Mouse (Mus musculus) lung, embryonic 14.5 days (tissue): ENCODE measurements at regions not wholly inside any gene's neighbourhood (a gene's known extent, or its start where the extent isn't known, plus 50 kb on each side); places are given as distances from the start of the nearest gene placed in this dataset.

Experiments
- ATAC-seq: fragments of 200-750 bp; cut with Nextera tagmentation; 2 replicates; pipeline ENCODE4 v1.8.0; 2017; ENCODE audit warnings: mild to moderate bottlenecking, moderate TSS enrichment, moderate library complexity; ENCODE audit not compliant: insufficient read depth
- DNase-seq: peaks from one replicate; pipeline ENCODE4 v3.0.0-alpha.2; 2015
- H3K27ac ChIP-seq: fragments of 300-500 bp; sonication (generic); 2 replicates; pipeline ENCODE4 v1.5.1; 2014; ENCODE audit warnings: low read depth, mild to moderate bottlenecking, moderate library complexity
- H3K27me3 ChIP-seq: fragments of 300-500 bp; sonication (generic); 2 replicates; pipeline ENCODE4 v1.6.1; 2014; ENCODE audit warnings: low read length, control low read depth; ENCODE audit not compliant: insufficient read depth
- H3K36me3 ChIP-seq: fragments of 300-500 bp; sonication (generic); 2 replicates; pipeline ENCODE4 v1.6.1; 2014; ENCODE audit warnings: control low read depth; ENCODE audit not compliant: insufficient read depth
- H3K4me1 ChIP-seq: fragments of 300-500 bp; sonication (generic); 2 replicates; pipeline ENCODE4 v1.6.1; 2014; ENCODE audit warnings: antibody characterized with exemption, control low read depth; ENCODE audit not compliant: insufficient read depth
- H3K4me2 ChIP-seq: fragments of 300-500 bp; sonication (generic); 2 replicates; pipeline ENCODE4 v1.6.1; 2014; ENCODE audit warnings: mild to moderate bottlenecking
- H3K4me3 ChIP-seq: fragments of 300-500 bp; sonication (generic); 2 replicates; pipeline ENCODE4 v1.5.1; 2014; ENCODE audit warnings: low read depth, low read length
- H3K9ac ChIP-seq: fragments of 300-500 bp; sonication (generic); 2 replicates; pipeline ENCODE4 v1.6.1; 2014
- H3K9me3 ChIP-seq: fragments of 300-500 bp; sonication (generic); 2 replicates; pipeline ENCODE4 v1.6.1; 2016; ENCODE audit warnings: low read depth, low read length, control low read depth
- CTCF ChIP-seq: IDR thresholded peaks from 2 replicates; pipeline ENCODE4 v1.5.1; 2016; ENCODE audit warnings: antibody characterized with exemption, low read depth
- WGBS: fragments of 180-500 bp; shearing (Covaris S2); extraction: QIAGEN DNeasy Blood & Tissue Kit; methylation state at CpG from one replicate; pipeline ENCODE4 v1.1.7; 2014; 5-methylcytosine and 5-hydroxymethylcytosine counted together

- TF ChIP-seq CTCF = no peak
- Histone ChIP-seq H3K9ac (no peak overlapping the region), H3K4me1 (no peaks in the 10 kb centered on the region), H3K4me2 (no peak overlapping the region), H3K27ac (no peak overlapping the region), H3K27me3 (no peaks in the 10 kb centered on the region), H3K9me3 (no peaks in the 10 kb centered on the region), H3K4me3 (no peak overlapping the region), H3K36me3 (no peaks in the 10 kb centered on the region)
- 62% methylated on average over 14 of the region's 14 CpGs for WGBS
- ATAC-seq = peak; percentile 47; the same call in 1 of the 2 replicates
- DNase-seq = no peak
Observed at GRCm38 (mm10) chr1:128786941-128787569, 195.0 kb upstream of the Cxcr4 start.

GRCm38 (mm10) chr1:128782286-128782685 is 190.2 kb upstream of the Cxcr4 start:
- Histone ChIP-seq H3K4me1 (no peaks in the 10 kb centered on the region), H3K9me3 (no peaks in the 10 kb centered on the region), H3K27ac (no peak overlapping the region), H3K4me3 (no peak overlapping the region), H3K36me3 (no peaks in the 10 kb centered on the region), H3K27me3 (no peaks in the 10 kb centered on the region), H3K4me2 (no peak overlapping the region), H3K9ac (no peak overlapping the region)
- ATAC-seq (no peak), DNase-seq (no peak)
- no peak for TF ChIP-seq CTCF
- WGBS = 72% methylated on average over 2 of the region's 2 CpGs

GRCm38 (mm10) chr1:128781871-128782270 is 189.8 kb upstream of the Cxcr4 start:
- Histone ChIP-seq H3K4me2 (no peak overlapping the region), H3K9ac (no peak overlapping the region), H3K36me3 (no peaks in the 10 kb centered on the region), H3K27me3 (no peaks in the 10 kb centered on the region), H3K4me3 (no peak overlapping the region), H3K4me1 (no peaks in the 10 kb centered on the region), H3K27ac (no peak overlapping the region), H3K9me3 (no peaks in the 10 kb centered on the region)
- DNase-seq (peak; percentile 20), ATAC-seq (no peak)
- WGBS = 60% methylated on average over 7 of the region's 7 CpGs
- no peak for TF ChIP-seq CTCF

- Histone ChIP-seq H3K27me3 (no peaks in the 10 kb centered on the region), H3K4me2 (no peak overlapping the region), H3K27ac (0 out of 2 replicates have a peak overlapping the region, but pooled peaks have one; percentile 3), H3K9me3 (no peaks in the 10 kb centered on the region), H3K9ac (no peak overlapping the region), H3K36me3 (no peaks in the 10 kb centered on the region), H3K4me1 (no peaks in the 10 kb centered on the region), H3K4me3 (no peak overlapping the region)
- TF ChIP-seq CTCF = no peak
- 65% methylated on average over 4 of the region's 4 CpGs for WGBS
- ATAC-seq (no peak), DNase-seq (no peak)
Observed at GRCm38 (mm10) chr1:128781311-128781710, 189.2 kb upstream of the Cxcr4 start.

- no peak for ATAC-seq
- no peaks in the 10 kb centered on the region for H3K9me3 ChIP-seq
- no peak overlapping the region for H3K4me3 ChIP-seq
- TF ChIP-seq CTCF = no peak
- H3K4me1 ChIP-seq = no peaks in the 10 kb centered on the region
- no peak for DNase-seq
- no peak overlapping the region for H3K4me2 ChIP-seq
- no peak overlapping the region for H3K9ac ChIP-seq
- H3K27ac ChIP-seq = no peak overlapping the region
- 71% methylated on average over 5 of the region's 5 CpGs for WGBS
- H3K27me3 ChIP-seq = no peaks in the 10 kb centered on the region
- H3K36me3 ChIP-seq = no peaks in the 10 kb centered on the region
Observed at GRCm38 (mm10) chr1:128779586-128780158, 187.6 kb upstream of the Cxcr4 start.

GRCm38 (mm10) chr1:128772440-128772839 is 180.3 kb upstream of the Cxcr4 start:
- ATAC-seq (no peak), DNase-seq (no peak)
- H3K4me2 ChIP-seq = no peak overlapping the region
- no peak overlapping the region for H3K9ac ChIP-seq
- H3K4me3 ChIP-seq = no peak overlapping the region
- H3K4me1 ChIP-seq = no peaks in the 10 kb centered on the region
- no peaks in the 10 kb centered on the region for H3K27me3 ChIP-seq
- no peak overlapping the region for H3K27ac ChIP-seq
- H3K36me3 ChIP-seq = no peaks in the 10 kb centered on the region
- no peaks in the 10 kb centered on the region for H3K9me3 ChIP-seq
- WGBS = 80% methylated on average over 3 of the region's 3 CpGs
- no peak for TF ChIP-seq CTCF

- Histone ChIP-seq H3K4me2 (no peak overlapping the region), H3K27ac (no peak overlapping the region), H3K4me1 (no peaks in the 10 kb centered on the region), H3K9me3 (no peaks in the 10 kb centered on the region), H3K27me3 (no peaks in the 10 kb centered on the region), H3K9ac (no peak overlapping the region), H3K4me3 (no peak overlapping the region), H3K36me3 (no peaks in the 10 kb centered on the region)
- DNase-seq (no peak), ATAC-seq (no peak)
- TF ChIP-seq CTCF = no peak
- 76% methylated on average over 5 of the region's 5 CpGs for WGBS
Observed at GRCm38 (mm10) chr1:128770786-128771185, 178.7 kb upstream of the Cxcr4 start.
